ENCODE assay signal across 7 mouse cellular contexts in genomic region chr4:140649207-140649591, GRCm38 (mm10). TPM values are rescaled to one million over a fixed set of nuclear protein-coding genes. Genes with fewer than 3 reads are reported as not detected.
DNase-seq lines count a peak whose midpoint lies in the region; ATAC-seq and TF ChIP-seq lines count a peak whose summit lies in the region.

No protein-coding gene starts in this region.

- H3K4me1 ChIP-seq in E14TG2a.4 (replicated peaks; ENCODE audit: low read depth, low read length) = peaks cover 44% of the 10 kb centered on the region
- H3K4me1 ChIP-seq in heart, embryonic 16.5 days (ENCODE audit: control insufficient read depth, insufficient read depth, low read length) = peaks cover 20% of the 10 kb centered on the region

- H3K4me3 ChIP-seq in E14TG2a.4 (replicated peaks; ENCODE audit: low read length) = peak overlapping the region; percentile 77
- H3K4me3 ChIP-seq in heart, embryonic 16.5 days (ENCODE audit: low read length) = peak overlapping the region; percentile 83

- peaks cover 11% of the 10 kb centered on the region; the same call in 1 of the 2 replicates for H3K36me3 ChIP-seq in E14TG2a.4 (ENCODE audit: insufficient read depth, low read length)
- no peaks in the 10 kb centered on the region for H3K36me3 ChIP-seq in heart, embryonic 16.5 days (ENCODE audit: control insufficient read depth, insufficient read depth)

- no peak for TF ChIP-seq CTCF in E14TG2a.4 (conservative IDR thresholded peaks at IDR 0.05; ENCODE audit: low read length)

- 0 out of 2 replicates have a peak, but pooled peaks have one; percentile 21 for ATAC-seq in heart, embryonic 16.5 days (replicated peaks; ENCODE audit: extremely low read depth, insufficient read depth, low FRiP score)

- peak; percentile 84 for DNase-seq in MN1 (ENCODE audit: low spot score)
- DNase-seq in lung, postnatal 10 days = peak; percentile 45
- no peak for DNase-seq in ovary, adult 18-20 months (ENCODE audit: low spot score)
- DNase-seq in layer of hippocampus, adult 9-10 months (ENCODE audit: low spot score) = no peak
- DNase-seq in adrenal gland, postnatal 10 days = no peak

- H3K27me3 ChIP-seq in E14TG2a.4 (ENCODE audit: insufficient read depth, low read length) = peaks cover 51% of the 10 kb centered on the region
- no peaks in the 10 kb centered on the region; the same call in 1 of the 2 replicates for H3K27me3 ChIP-seq in heart, embryonic 16.5 days (ENCODE audit: control insufficient read depth, insufficient read depth, low read length)

- H3K27ac ChIP-seq in heart, embryonic 16.5 days (ENCODE audit: low read length) = peak overlapping the region; percentile 88

- H3K9me3 ChIP-seq in E14TG2a.4 (ENCODE audit: low read length) = no peaks in the 10 kb centered on the region
- no peaks in the 10 kb centered on the region for H3K9me3 ChIP-seq in heart, embryonic 16.5 days (replicated peaks; ENCODE audit: control insufficient read depth, low read length)

- WGBS in heart, embryonic 16.5 days = 16% methylated on average over 9 of the region's 9 CpGs

- H3K4me2 ChIP-seq in heart, embryonic 16.5 days (ENCODE audit: low read depth, low read length) = peak overlapping the region; percentile 86

- peak overlapping the region; percentile 97 for H3K9ac ChIP-seq in heart, embryonic 16.5 days (ENCODE audit: low read length)

RNA-seq across cellular contexts. Expression of gene Arhgef10l, which starts 16.6 kb away (rescaled TPM):
- polyA plus RNA-seq in heart, embryonic 16.5 days (2015; fragmentation: Nextera tagmentation; extraction: Ambion mirVana) = 18.6 TPM in 2 replicates
- total RNA-seq in adrenal gland, postnatal 10 days (2021) = 10 to 100 TPM; 17.5 to 25.7 TPM

RNA-seq across cellular contexts. Expression of gene Rcc2, which starts 51.1 kb away (rescaled TPM):
- polyA plus RNA-seq in heart, embryonic 16.5 days (2015; fragmentation: Nextera tagmentation; extraction: Ambion mirVana) = 8.6 and 9.4 TPM in 2 replicates
- 10 to 100 TPM; 69.2 to 74.3 TPM for total RNA-seq in adrenal gland, postnatal 10 days (2021)

Comparison
In these comparisons a context has a peak if more than half of its experiments do, and no peak if none do; other contexts are left out.
1. DNase-seq: peak in MN1 (single experiment) and lung, postnatal 10 days (single experiment); none in ovary, adult 18-20 months (single experiment), layer of hippocampus, adult 9-10 months (single experiment) and adrenal gland, postnatal 10 days (single experiment).